Mouse (Mus musculus) testis, adult 2 months (tissue): ENCODE measurements at regions not wholly inside any gene's neighbourhood (a gene's known extent, or its start where the extent isn't known, plus 50 kb on each side); places are given as distances from the start of the nearest gene placed in this dataset.

Experiments
- H3K27ac ChIP-seq: fragments of 200-500 bp; 2 replicates; pipeline ENCODE4 v1.5.1; 2012; ENCODE audit warnings: low read depth, low read length; ENCODE audit not compliant: control insufficient read depth, insufficient read depth
- H3K27me3 ChIP-seq: fragments of 200-500 bp; 2 replicates; pipeline ENCODE4 v1.6.1; 2012; ENCODE audit warnings: mild to moderate bottlenecking, low read length, moderate library complexity; ENCODE audit not compliant: control insufficient read depth, insufficient read depth
- H3K36me3 ChIP-seq: fragments of 200-500 bp; 2 replicates; pipeline ENCODE4 v1.6.1; 2012; ENCODE audit warnings: mild to moderate bottlenecking, low read length; ENCODE audit not compliant: control insufficient read depth, insufficient read depth
- H3K4me1 ChIP-seq: fragments of 200-500 bp; 2 replicates; pipeline ENCODE4 v1.6.1; 2012; ENCODE audit warnings: low read length; ENCODE audit not compliant: control insufficient read depth, insufficient read depth
- H3K4me3 ChIP-seq: fragments of 200-500 bp; 2 replicates; pipeline ENCODE4 v1.5.1; 2012; ENCODE audit warnings: low read depth, mild to moderate bottlenecking, low read length, moderate library complexity, mixed read lengths; ENCODE audit not compliant: control insufficient read depth
- CTCF ChIP-seq: fragments of 200-500 bp; IDR thresholded peaks from 2 replicates; pipeline ENCODE4 v1.5.1; 2012; ENCODE audit warnings: low read depth, mild to moderate bottlenecking, inconsistent platforms, low read length, moderate library complexity; ENCODE audit not compliant: control insufficient read depth, insufficient read depth, insufficient replicate concordance
- POLR2A ChIP-seq: fragments of 200-500 bp; IDR thresholded peaks from 2 replicates; pipeline ENCODE4 v1.6.1; 2012; ENCODE audit warnings: low read depth, mild to moderate bottlenecking, inconsistent platforms, low read length, moderate library complexity; ENCODE audit not compliant: control insufficient read depth

DNA sequence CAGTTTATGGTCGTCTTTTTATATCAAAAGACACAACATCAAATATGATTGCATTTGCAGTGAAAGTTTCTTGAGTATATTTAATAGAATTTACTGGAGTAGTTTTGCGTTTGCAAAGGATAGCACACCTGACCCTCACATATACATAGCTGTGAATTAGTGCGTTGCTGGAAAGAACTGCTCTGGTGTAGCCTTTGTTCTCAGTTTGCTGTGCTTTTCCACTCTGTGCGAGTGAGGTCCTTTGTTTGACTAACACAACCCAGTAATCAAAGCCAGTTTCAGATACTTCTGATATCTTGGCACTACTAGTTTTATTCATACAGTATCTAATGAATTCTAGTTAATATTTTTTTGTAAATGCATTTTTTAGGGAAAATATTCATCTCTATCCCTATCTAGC, 84.7 kb downstream of the Trim52 start:
- Histone ChIP-seq H3K27ac (no peak overlapping the region), H3K36me3 (no peaks in the 10 kb centered on the region), H3K4me1 (no peaks in the 10 kb centered on the region), H3K27me3 (no peaks in the 10 kb centered on the region), H3K4me3 (no peak overlapping the region)
- TF ChIP-seq CTCF (no peak), POLR2A (no peak)

DNA sequence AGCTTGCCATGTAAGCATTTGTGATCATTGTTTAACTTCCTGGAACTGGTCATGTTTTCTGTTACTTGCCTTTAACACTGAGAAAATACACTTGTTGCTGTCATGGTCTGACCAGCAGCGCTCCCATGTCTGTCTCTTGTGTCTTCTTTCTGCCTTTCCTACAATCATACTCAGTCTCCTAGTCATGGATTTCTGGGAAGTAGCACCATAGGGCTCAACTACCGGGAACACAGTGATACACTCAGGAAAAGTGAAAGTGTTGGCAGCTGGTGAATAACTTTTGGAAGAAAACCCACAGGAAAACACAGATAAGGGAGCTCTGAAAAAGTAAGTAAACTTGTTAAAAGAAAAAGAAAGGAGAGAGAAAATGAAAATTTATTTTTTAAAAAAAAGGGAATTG, 87.6 kb downstream of the Trim52 start:
- no peaks in the 10 kb centered on the region for H3K36me3 ChIP-seq

DNA sequence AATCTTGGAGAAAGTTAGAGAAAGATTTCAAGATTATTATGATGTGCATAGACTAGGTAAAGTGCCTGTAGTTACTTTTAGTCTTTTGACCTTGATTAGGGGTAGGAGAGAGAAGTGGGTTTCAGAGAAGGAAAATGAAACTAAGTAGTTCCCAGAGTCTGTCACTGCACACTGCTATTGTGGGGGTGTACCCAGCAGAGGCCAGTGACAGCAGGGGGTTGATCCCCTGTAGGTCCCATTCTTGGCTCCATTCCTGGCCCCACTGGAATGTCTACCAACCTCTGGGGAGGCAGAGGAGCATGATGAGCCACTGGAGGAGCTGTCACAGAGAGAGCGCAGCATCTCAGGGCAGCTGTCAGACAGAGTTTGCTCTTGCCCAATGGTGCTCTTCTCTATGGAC, 88.1 kb downstream of the Trim52 start:
- Histone ChIP-seq H3K36me3 (no peaks in the 10 kb centered on the region), H3K27ac (no peak overlapping the region), H3K4me3 (no peak overlapping the region), H3K4me1 (no peaks in the 10 kb centered on the region), H3K27me3 (no peaks in the 10 kb centered on the region)
- TF ChIP-seq CTCF (no peak), POLR2A (no peak)

More for the DNA sequence above, 87.6 kb downstream of the Trim52 start:
- no peaks in the 10 kb centered on the region for H3K4me1 ChIP-seq
- H3K4me3 ChIP-seq, result no peak overlapping the region
- no peak overlapping the region for H3K27ac ChIP-seq
- TF ChIP-seq POLR2A (no peak), CTCF (no peak)
- H3K27me3 ChIP-seq, result no peaks in the 10 kb centered on the region

DNA sequence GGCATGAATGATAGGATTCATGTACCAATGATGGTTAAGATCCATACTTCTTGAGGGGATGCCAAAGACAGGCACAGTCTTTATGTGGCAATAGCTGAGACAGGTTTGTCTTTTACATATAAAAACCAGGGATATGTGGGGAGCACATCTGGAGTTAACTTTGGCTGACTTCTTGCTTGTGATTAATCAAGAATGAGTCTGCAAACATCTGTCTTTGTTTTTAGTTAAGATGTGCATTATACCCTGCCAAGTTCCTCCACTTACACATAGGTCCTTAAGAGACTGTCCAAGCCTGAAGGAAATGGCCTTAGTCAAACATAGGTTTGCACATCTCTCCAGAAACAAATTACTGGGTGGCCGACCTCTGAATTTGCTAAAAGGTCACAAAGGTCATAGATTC, 91.8 kb downstream of the Trim52 start:
- H3K4me1 ChIP-seq, result no peaks in the 10 kb centered on the region
- H3K27me3 ChIP-seq, result no peaks in the 10 kb centered on the region
- no peaks in the 10 kb centered on the region for H3K36me3 ChIP-seq
- no peak overlapping the region for H3K27ac ChIP-seq
- H3K4me3 ChIP-seq, result no peak overlapping the region
- TF ChIP-seq POLR2A (no peak), CTCF (no peak)

DNA sequence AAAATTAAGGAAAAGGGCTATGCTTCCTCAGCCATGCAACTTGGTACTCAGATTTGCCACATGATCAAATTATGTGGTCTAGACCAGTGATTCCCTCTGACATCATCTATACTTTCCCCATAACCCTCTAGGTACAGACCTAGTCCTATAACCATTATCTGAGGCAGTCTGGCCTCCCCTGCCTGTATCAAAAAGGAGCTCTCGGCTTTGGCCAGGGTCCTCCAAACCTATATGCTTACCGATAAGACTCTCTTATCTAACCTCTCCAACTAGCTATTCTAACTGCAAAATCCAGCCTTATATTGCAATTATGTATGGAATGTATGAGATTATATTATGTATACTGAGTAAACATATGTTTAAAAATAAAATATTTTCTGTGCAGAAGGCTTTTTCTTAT, 93.1 kb downstream of the Trim52 start:
- H3K4me1 ChIP-seq, result no peaks in the 10 kb centered on the region
- no peaks in the 10 kb centered on the region for H3K27me3 ChIP-seq
- no peaks in the 10 kb centered on the region for H3K36me3 ChIP-seq
- no peak overlapping the region for H3K4me3 ChIP-seq
- no peak for TF ChIP-seq CTCF
- TF ChIP-seq POLR2A, result no peak
- H3K27ac ChIP-seq, result no peak overlapping the region

DNA sequence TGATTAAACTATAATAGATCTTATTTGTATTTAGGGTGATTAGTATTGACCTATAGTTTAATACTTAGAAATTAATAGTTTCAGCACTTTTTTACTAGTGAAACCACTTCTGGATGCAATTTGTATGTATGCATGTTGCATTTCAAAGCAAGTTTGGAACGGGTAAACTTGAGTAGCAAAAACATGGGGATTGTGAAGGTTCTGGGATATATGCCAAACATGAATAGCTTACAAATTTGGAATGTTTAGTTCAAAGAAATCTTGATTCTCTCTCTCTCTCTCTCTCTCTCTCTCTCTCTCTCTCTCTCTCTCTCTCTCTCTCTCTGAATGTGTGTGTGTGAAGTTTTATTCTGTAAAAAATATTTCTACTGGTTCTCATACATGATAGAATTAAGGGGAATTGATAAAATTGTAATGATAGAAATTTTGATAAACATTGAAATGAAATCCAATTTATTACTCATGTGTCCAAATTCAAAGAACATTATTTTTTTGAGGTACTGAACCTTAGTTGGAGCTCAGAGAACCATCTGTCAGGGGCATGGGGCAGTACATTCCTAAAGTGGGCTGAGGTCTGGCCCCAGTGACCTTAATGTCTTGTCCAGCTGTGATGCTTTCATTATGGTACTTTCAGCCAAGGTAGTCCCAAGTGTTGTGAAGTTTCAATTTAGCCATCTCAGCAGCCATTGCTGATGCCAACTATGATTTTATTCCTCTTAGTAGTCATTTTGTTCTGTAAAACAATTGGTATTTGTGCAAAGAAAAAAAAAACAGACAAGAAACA, 93.7 kb downstream of the Trim52 start:
- H3K4me1 ChIP-seq, result no peaks in the 10 kb centered on the region
- H3K27ac ChIP-seq, result no peak overlapping the region

DNA sequence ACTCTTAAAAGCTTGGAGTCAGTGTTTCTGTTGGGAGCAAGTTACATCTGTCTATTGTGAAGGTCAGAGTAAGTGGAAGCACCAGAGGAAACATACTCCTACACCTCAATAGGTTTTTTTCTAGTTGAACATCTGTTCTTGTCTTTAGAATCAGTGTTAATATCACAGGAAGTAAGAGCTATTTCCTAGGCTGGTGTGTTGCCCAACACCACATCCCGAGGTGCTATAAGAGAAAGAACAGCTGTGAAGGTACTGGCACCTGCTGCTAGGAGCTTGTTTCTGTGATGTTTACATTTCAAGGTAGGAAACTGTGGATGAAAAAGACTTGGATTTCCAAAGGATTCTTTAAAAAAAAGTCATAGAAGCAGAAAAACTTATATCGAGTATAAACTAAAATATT, 105.1 kb downstream of the Trim52 start:
- Histone ChIP-seq H3K4me1 (no peaks in the 10 kb centered on the region), H3K36me3 (no peaks in the 10 kb centered on the region), H3K4me3 (no peak overlapping the region), H3K27me3 (no peaks in the 10 kb centered on the region), H3K27ac (no peak overlapping the region)
- TF ChIP-seq POLR2A (no peak), CTCF (no peak)

More for the DNA sequence above, 93.7 kb downstream of the Trim52 start:
- H3K27me3 ChIP-seq, result no peaks in the 10 kb centered on the region
- H3K36me3 ChIP-seq, result no peaks in the 10 kb centered on the region
- no peak overlapping the region for H3K4me3 ChIP-seq
- TF ChIP-seq CTCF (no peak), POLR2A (no peak)

DNA sequence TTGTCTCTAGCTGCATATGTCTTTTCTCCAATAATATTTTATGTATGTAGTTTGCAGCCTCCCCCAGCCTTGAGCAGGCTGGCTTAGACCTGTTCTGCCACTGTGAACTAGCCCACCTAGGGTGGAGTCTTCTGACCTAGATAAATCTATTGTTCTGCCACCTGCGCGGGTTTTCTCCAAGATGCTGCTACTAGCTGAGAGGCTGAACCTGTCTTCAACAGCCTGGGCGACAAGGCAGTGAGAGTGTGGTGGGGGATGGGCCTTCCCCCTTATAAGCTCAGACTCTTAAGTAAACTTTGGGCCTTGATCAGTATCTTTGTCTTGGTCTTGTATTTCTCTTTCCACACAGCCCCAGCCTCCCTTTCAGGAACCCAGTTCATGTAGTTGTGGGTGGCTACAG, 111.7 kb downstream of the Trim52 start:
- Histone ChIP-seq H3K4me3 (no peak overlapping the region), H3K27me3 (no peaks in the 10 kb centered on the region), H3K27ac (no peak overlapping the region), H3K4me1 (no peaks in the 10 kb centered on the region), H3K36me3 (no peaks in the 10 kb centered on the region)
- no peak for TF ChIP-seq POLR2A
- no peak for TF ChIP-seq CTCF
